Mouse (Mus musculus): Measurements from ENCODE around the gene Olfr952.

Gene Olfr952

GRCm38 (mm10) chr9:39427048-39427447 is at the start of gene Olfr952:
Gene Olfr952, minus strand, starts transcription at chr9:39427148.
- no peak for DNase-seq (ENCODE audit: low read depth, low spot score)

DNA sequence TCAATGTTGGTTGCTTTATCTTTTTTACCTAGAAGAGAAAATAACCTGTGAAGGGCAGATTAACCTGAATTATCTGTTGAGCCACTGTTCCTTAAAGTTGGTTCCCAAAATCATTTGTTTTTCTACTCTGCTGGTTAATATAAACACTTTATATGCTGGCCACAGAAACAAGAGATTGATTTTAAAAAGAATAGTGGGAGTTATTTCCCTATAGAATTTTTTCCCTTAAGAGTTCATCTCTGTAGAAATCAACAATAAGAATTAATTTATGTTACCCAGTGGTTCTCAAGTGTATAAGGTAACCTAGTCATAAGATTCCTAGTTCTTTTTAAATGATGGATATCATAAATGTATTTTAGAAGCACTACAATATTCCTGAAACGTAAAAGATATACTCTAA is 44.9 kb upstream of the Olfr952 start, which contains the start of gene Olfr955:
Olfr955 (minus strand) TSS at position 101 of the 400 bp plus-strand sequence.
- DNase-seq (ENCODE audit: low read depth, low spot score): no peak

GRCm38 (mm10) chr9:39456401-39456800 is 29.5 kb upstream of the Olfr952 start, which contains the start of gene Olfr954:
Gene Olfr954, plus strand, starts transcription at chr9:39456701.
- DNase-seq (ENCODE audit: low read depth, low spot score): no peak

GRCm38 (mm10) chr9:39387110-39387509 is 39.8 kb downstream of the Olfr952 start, which contains the start of gene Olfr951:
Gene Olfr951, plus strand, starts transcription at chr9:39387410.
- no peak for DNase-seq (ENCODE audit: low read depth, low spot score)

Measured in forelimb bud, embryonic 11.5 days (tissue).